Mouse (Mus musculus) regulatory T cell (primary cell): ENCODE results near the gene Rpl22.

Experiments used
- in situ Hi-C: fragments of 300-600 bp; cut with MboI, MseI; formaldehyde crosslinking; loops from one replicate; pipeline ENCODE4 v1.15.1; 2025; ENCODE audit warnings: high pct_unique_total_duplicates

The Rpl22 gene

DNA sequence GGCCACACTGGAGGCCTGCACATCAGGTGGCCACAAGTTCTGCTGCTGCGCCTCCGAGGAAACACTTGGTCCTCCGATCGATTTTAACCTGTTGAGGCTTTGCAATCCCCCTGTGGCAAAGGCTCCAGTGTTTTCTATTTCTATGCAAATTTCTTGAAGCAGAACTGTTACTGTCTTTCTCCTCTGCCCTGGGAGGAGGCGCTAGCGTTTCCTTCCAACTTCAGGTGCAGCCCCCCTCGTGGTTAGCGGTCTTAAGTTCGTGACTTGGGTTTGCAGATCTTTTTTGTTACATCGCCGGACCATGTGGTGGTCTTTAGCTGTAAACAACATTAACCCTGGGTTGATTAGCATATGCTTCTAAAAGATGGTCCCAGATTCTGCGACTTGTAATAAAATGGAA lies 8.0 kb downstream of the Rpl22 start:
- in situ Hi-C loops: no loop called here

DNA sequence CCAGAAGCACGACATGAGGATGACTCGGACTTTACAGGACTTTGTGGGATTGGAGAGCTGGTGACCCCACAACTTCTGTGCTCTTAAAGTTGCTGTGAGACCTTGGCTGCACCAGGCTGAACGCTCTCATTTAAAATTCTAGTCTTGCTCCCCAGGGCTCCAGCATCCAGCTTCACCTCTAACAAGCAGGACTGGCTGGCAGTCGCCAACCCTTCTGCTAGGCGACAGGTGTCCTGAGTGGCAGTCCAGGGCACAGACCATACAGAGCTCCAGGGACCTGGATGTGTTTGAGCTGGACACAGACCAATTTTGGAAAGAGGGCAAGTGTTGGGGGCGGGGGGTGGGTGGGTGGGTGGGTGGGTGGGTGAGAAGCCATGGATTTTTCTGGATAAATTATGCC lies 12.2 kb downstream of the Rpl22 start:
- in situ Hi-C loops: no loop called here

DNA sequence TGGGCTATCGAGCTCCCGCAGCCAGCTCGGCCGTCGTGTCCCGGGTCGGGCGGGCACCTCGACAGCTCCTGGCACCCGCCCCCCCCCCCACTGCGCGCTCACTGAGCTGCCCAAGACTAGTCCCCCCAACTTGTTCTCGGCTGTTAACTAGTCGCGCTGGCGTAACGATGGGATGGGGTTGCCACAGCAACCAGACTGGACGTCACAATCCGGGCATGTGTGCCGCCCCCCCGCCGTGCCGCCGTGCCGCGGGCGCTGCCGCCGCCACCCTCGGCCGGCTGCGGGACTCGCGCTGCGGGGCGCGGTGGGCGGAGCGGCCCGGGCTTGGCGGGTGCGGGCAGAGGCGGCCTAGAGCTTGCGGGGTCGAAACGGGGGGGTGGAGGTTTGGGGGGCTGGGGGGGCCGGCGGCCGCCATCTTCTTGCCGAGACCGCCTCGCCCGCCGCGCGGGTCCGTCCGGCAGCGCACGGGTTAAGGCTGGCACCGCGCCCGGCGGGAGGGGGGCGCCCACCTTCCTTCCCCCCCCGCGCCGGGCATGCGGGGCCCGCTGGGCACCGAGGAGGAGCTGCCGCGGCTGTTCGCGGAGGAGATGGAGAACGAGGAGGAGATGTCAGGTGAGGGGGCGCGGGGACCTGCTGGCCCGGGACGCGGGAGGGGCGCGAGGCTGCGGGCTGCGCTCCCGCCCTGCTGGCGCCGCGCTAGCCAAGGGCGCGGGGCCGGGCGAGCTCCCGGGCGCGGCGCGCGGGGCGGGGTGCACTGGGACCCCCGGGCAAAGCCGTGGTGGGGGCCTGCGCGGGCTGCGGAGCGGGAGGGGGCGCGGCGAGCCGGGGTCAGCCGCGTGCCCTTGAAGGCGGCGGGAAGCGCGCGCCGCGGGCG lies 13.1 kb downstream of the Rpl22 start, which contains the start of gene Chd5:
Gene Chd5, plus strand, starts transcription at position 233 of the 874 bp plus-strand sequence.
- in situ Hi-C loops: no loop called here

DNA sequence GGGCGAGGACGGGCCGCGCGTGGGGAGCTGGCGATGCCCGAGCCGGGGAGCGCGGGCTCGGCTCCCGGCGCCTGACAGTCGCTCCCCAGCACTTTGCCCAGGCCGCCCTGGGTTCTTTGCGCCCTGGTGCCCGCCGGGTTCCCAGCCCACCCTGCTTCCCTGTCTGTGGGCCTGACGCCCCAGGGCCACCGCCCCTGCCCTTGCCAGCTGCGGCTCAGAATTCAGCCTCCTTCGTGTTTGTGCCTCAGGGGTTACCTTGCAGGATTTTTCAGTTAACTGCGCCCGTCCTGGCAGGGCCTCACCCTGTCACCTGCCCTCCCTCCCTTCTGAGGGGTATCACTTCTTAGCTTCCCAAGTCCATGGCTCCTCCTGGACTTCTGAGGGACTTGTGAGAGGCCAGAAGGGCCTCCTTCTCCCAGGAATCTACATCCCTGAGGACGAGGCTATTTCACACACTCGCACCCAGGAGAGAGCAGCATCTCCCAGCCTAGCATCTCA lies 13.8 kb downstream of the Rpl22 start:
- in situ Hi-C loops: no loop called here

DNA sequence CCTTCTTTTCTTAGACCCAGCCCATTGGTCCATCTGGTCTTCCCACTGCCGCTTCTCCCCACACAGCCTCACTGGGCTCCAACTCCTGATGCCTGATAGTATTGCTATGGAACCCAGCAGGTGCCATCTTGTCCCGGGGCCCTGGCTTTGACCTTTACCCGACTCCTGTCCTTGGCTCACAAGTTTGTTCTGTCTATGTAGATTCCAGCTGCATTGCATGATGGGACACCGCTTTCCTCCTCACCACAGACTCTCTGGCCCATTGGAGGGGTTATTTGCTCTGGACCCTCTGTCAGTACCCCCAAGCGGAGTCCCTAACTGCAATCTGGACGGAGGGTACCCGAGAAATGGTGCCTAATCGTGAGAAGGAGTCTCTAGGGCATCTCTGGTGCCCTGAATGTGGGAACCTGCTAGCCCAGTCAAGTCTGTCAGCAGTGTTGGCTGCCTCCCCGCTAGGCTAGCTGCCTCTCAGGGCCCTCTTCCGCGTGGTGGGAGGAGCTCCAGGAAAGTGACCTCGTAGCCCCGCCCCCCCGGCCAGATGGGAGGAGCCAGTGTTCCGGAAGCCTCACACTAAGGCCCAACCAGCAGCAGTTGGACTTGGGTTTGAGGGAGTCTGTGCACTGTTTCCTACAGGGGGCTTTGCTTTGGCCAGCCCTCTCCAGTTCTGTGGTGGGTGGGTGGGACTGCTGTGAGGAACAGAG lies 15.2 kb downstream of the Rpl22 start:
- in situ Hi-C loops: loop anchor here (5.0 kb wide), 1 partner anchor 47 kb away; no protein-coding TSS in a partner anchor

DNA sequence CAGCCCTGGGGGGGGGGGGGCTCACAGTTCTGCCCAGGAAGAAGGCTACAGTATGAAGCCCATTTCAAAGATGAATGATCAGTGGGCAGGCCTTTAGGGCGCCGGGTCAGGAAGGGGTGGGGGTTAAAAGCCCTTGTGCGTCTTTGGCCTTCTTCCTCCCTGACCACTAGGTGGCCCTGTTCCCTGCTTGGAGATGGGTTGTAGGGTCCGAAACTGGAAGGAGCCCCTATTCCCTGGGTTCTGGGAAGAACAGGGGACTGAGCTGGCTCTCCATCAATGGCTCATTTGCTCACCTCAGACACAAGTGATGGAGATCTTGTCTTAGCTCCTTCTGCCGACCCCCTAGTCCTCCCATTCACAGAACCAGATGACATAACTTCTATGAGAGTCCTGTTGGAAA lies 17.8 kb downstream of the Rpl22 start:
- in situ Hi-C loops: loop anchor here (5.0 kb wide), 1 partner anchor 44 kb away; no protein-coding TSS in a partner anchor

DNA sequence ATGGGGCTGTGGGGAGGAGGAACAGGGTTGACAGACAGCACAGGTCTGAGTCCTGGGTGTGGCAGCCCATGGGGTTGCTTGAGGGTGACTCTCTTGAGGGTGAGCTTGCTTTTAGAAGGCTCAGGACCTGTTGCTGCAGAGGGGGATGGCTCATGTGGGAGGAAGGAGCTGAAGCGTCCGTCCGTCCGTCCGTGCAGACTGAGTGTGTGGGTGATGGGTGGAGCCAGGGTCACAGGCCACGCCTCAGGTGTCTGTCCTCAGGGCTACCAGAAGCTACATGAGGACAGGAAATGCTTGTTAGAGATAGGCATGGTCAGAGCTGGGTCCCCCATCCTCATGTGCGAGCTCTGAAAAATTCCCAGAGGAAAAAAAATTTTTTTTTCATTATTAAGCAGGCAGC lies 19.1 kb downstream of the Rpl22 start:
- in situ Hi-C loops: loop anchor here (5.0 kb wide), 1 partner anchor 43 kb away; no protein-coding TSS in a partner anchor

DNA sequence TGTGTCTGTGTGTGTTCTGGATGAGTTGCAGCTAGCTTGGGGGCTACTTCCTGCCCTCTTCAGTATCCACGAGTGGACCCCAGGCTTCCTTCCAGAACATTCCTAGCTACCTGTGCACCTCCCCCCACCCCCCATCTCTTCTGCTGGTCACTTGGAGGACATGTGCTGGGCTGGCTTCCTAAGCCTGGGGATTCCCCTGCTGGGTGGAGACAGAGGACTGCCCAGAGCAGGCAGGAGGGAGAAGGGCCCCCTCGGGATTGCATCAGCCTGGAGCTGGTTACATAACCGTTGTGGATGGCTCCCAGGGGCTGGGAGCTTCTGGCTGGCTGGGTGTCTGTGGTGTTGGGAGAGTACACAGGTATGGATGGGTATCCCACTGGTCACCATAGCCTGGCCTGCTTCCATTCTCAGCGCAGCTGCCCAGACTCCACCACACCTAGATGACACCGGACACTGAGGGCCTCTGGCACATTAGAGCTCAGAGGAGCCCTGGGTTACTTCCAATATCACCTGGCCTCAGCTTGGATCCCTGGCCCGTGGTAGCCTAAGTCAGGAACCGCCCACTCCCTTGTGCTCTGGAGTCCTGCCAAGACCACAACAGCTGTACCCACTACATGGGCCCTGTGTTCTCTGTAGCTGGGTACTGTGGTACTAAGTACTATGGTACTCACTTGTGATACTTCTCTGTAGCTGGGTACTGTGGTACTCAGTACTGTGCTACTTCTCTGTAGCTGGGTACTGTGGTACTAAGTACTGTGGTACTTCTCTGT lies 19.8 kb downstream of the Rpl22 start:
- in situ Hi-C loops: no loop called here

DNA sequence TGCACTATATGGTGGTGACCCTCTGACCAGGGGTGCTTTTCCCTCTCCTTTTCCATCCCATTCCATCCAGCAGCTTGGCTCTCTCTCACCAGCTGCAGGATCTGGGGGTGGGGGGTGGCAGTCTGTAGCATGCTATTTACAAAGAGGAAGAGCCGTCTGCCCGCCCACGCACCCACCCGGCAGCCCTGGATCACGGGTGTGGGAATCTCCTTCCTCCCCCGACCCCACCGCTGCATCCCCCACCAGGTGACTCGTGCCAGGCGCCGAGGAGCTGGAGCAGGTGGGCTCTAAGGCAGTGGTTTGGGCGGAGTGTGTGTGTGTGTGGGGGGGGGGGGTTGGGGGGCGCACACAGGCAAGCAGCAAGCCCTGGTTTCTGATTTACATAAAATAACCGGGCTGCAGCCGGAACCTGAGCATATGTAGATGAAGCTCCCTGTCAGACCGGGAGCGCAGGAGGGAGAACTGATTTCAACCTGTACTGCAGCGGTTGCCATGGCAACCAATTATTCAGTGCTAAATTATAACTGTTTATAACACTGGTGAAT lies 24.4 kb downstream of the Rpl22 start:
- in situ Hi-C loops: no loop called here

DNA sequence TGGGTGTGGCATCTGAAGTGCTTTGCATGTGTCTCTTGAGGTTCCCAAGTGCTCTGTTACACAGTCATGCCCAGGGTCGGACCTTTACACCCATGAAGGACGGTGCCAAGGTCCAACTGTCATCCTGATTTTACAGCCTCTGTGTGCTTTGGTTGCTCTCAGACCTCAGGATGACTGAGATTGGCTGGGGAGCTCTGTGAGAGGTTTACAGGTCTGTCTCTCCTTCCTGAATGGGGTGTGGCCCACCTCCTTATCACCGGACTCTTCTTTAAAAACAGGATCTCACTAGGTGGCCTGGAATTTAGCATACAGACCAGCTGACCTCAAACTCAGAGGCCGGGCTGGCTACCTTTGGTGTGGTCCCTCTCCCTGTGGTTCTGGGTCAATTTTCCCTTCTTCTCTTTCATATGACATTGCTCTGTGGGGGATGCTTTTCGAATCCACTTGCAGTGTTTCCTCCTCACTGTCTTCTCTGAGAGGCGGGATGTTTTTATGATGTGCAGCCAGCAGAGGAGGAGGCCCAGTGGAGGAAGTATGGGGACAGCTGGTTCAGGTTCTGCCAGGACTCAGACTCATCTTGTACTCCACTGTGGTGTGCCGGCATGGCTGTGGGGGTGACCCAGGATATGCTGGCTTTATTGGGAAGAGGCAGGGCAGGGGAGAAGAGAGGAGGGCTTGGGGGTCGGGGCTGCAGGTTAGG lies 25.3 kb downstream of the Rpl22 start:
- in situ Hi-C loops: no loop called here

DNA sequence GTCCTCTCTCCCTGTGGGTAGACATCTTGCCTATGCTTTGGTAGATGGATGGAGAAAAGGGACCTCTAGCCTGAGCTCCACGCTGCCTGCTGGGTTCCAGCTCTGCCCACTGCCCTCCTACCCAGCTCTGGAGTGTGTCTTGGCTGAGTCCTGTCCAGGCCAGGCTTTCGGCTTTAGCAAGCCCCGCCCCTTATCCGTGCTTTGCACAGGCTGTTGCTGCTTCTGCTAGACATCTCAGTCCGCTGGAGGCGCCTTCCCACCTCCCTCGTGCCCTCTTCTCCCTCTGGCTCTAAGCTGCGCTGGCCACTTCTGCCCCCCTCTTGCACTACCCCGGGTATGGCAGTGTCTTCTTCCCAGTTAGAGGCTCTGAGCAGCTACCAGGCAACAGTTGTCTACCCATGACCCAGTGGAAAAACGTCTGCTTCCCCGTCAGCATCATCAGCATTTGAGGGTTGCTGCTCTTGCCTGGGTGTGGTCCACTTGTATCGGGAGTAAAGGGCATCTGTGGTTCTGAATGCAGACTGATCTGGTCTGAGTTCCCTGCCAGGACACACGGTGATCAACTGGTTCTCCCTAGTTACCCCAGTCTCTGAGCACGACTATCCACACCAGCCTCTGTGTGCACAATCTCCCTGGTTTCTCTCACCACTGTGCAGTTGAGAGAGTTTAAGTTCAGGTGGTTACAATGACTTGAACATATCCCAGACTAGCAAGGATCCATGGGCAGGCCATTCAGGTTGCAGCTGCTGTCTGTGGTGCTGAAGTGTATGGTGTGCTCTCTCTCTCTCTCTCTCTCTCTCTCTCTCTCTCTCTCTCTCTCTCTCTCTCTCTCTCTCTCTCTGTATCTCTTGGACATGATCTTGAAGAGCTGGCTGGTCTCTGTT lies 26.1 kb downstream of the Rpl22 start:
- in situ Hi-C loops: no loop called here

DNA sequence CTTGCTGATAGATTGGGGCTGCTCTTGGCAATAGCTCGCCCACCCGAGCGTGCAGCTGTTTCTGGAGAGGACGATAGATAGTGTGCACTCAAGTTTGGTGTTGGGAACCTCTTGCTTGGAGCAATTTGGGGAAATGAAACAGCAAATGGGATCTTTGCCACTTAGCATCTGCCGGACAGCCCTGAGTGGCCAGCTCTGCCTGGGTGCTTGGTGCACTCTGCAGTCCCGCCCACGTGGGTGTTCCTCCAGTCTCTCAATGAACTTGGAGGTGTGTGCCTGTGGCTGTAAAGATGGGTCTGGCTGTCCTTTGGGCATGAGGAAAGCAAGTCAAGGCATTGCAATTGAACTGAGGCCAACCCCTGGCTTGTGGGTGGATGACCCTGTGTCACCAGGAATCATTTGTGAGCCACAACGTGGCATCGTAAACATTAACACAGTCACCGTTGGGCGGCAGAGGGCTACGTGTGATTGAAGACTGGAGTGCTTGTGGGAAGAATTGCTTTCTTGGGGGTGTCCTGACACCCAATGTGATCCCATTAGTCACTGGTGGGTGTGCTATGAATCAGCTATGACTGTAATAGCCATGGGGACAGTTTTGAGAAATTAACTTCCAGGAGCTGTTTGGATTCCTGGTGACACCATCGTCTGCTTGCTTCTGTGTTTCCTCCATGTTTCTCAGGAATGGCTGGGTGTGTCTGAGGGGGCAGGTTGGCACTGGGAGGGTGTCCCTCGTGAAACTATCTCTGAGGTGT lies 28.5 kb downstream of the Rpl22 start:
- in situ Hi-C loops: no loop called here

DNA sequence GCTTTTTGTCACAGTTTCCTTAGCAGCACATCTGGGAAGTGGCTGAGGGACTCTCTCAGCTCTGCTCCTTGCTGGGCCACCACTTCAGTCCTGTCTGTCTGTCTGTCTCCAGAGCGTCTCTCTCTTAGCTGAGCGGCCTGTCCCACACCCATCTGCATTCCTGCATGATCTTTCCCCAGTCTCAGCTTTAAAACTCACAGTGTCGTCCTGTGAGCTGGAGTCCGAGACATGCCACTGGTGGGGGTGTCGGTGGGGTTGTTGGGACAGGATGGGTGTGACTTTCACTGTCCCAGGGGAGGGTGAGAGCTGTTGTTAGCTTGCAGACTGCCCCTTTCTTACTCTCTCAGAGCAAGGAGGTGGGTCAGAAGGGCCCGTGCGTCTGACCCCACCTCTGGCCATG lies 30.1 kb downstream of the Rpl22 start:
- in situ Hi-C loops: no loop called here

DNA sequence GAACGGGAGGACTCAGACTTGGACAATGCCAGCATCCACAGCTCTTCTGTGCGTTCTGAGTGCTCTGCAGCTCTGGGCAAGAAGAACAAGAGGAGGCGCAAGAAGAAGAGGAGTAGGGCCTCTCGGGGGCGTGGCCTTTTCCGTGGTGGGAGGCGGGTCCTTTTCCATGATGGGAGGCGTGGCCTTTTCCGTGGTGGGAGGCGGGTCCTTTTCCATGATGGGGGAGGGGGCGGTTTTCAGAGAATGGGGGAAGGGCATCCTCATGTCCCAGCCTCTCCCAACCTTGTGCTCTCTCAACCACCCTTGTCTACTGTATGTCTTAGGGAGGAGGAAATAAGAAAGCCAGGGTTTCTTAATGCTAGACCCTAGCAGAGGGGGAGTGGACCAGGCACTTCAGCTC lies 34.2 kb downstream of the Rpl22 start:
- in situ Hi-C loops: no loop called here

DNA sequence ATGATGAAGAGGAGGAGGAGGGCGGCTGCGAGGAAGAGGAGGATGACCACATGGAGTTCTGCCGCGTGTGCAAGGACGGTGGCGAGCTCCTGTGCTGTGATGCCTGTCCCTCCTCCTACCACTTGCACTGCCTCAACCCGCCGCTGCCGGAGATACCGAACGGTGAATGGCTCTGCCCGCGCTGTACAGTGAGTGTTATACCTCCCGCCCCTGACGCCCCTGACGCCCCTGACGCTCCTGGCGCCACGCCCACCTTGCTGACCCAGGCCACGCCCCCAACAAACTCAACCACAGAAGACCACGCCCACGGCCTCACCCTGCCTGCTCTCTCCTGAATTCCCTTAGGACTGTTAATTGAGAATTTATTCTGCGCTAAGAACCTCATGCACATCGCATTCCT lies 35.3 kb downstream of the Rpl22 start:
- in situ Hi-C loops: no loop called here

DNA sequence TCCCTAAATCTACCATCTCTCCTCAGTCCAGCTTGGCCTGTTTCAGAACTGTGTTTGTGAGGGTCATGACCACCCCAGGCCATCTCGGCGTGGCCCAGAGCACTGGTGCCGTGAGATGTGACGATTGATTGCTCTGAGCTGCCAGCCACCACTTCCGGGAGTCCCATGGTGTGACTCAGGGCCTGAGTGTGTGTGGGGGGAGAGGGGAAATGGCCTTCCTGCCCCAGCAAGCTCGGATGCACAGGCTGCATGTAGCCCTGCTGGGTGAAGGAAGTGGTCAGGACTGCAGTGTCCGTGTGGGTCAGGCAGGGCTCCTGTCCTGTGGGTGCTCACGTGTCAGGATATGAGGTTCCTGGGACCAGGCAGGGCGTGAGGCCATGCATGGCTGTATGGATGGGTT lies 36.6 kb downstream of the Rpl22 start:
- in situ Hi-C loops: no loop called here

DNA sequence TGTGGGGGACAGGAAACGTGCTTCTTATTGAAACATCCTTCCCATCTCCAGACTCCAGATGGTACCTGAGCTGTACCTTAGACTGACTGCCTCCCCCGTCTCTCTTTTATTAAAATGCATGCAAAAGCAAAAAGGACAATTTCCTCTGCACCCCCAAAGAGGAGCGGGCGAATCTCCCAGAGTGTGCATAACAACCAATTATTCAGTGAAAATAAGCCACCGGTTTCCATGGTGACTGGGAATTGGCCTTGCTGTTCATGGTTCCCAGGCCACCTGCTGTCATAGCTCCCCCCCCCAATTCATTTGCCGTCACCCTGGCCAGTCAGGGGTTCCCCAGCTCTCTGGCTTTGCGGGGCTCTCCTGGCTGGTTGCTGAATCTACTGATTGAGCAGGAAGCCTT lies 39.7 kb downstream of the Rpl22 start:
- in situ Hi-C loops: no loop called here

DNA sequence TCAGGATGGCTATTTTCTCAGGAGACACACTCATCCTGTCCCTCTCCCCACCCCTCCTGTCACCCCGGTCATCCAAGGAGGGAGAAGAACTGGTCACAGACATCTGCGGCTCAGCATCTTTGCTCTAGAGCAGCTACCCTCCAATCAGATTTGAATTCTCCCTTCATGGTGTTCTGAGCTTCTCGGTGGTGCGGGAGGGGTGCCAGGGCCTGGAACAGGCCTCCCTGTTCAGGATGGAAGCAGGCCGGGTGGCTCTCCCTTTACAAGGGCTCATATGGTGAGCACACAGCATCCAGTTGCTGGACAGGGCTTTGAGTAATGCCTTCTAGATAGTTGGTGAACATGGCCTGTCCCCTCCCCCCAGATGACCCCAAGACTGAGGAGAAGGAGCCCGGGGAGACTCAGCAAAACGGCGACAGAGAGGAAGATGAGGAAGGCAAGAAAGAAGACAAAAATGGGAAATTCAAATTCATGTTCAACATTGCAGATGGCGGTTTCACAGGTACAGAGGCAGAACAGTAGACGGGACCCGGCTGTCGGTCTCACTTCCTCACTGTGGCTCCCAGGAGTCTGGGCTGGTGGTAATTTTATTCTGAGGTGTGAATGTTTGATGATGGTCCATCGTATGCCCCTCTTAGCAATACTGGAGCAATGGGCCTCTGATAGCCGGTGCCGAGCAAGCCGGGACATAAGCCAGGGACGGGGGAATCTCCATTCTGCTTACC lies 57.1 kb downstream of the Rpl22 start:
- in situ Hi-C loops: no loop called here
